Mouse (Mus musculus) neural tube, embryonic 11.5 days (tissue): Measurements from ENCODE around the gene Lin52. TPM values are rescaled to one million over a fixed set of nuclear protein-coding genes. Genes with fewer than 3 reads are reported as not detected.
A peak's percentile ranks its signal among the peaks of the same experiment; 100 is the strongest.
"Not testable (repeated sequence)": the region's sequence is repeated elsewhere in the genome, so short reads cannot be mapped to it uniquely, and the experiment has no call there.

Source experiments
- ATAC-seq: fragments of 200-750 bp; cut with Nextera tagmentation; 2 replicates; pipeline ENCODE4 v1.8.0; 2017; ENCODE audit warnings: moderate number of reproducible peaks, mild to moderate bottlenecking, moderate TSS enrichment, moderate library complexity; ENCODE audit not compliant: insufficient read depth, low FRiP score, low TSS enrichment
- DNase-seq: peaks from one replicate; pipeline ENCODE4 v3.0.0-alpha.2; 2015; ENCODE audit warnings: low spot score
- H3K27ac ChIP-seq: fragments of 300-500 bp; sonication (generic); 2 replicates; pipeline ENCODE4 v1.5.1; 2014; ENCODE audit warnings: low read depth, mild to moderate bottlenecking, low read length
- H3K27me3 ChIP-seq: fragments of 300-500 bp; sonication (generic); 2 replicates; pipeline ENCODE4 v1.6.1; 2014; ENCODE audit warnings: mild to moderate bottlenecking, low read length, mixed read lengths; ENCODE audit not compliant: control insufficient read depth, insufficient read depth
- H3K36me3 ChIP-seq: fragments of 300-500 bp; sonication (generic); 2 replicates; pipeline ENCODE4 v1.6.1; 2014; ENCODE audit warnings: mild to moderate bottlenecking, low read length, moderate library complexity, mixed read lengths; ENCODE audit not compliant: control insufficient read depth, insufficient read depth
- H3K4me1 ChIP-seq: fragments of 300-500 bp; sonication (generic); 2 replicates; pipeline ENCODE4 v1.6.1; 2014; ENCODE audit warnings: low read length, mixed read lengths; ENCODE audit not compliant: control insufficient read depth, insufficient read depth
- H3K4me2 ChIP-seq: fragments of 300-500 bp; sonication (generic); 2 replicates; pipeline ENCODE4 v1.6.1; 2014; ENCODE audit warnings: low read depth, mild to moderate bottlenecking, moderate library complexity
- H3K4me3 ChIP-seq: fragments of 300-500 bp; sonication (generic); 2 replicates; pipeline ENCODE4 v1.5.1; 2014; ENCODE audit warnings: low read depth, low read length
- H3K9ac ChIP-seq: fragments of 300-500 bp; sonication (generic); 2 replicates; pipeline ENCODE4 v1.6.1; 2014; ENCODE audit warnings: mild to moderate bottlenecking, low read length
- H3K9me3 ChIP-seq: fragments of 300-500 bp; sonication (generic); 2 replicates; pipeline ENCODE4 v1.6.1; 2016; ENCODE audit warnings: low read length; ENCODE audit not compliant: control insufficient read depth
- WGBS: fragments of 180-500 bp; shearing (Covaris S2); extraction: QIAGEN DNeasy Blood & Tissue Kit; methylation state at CpG from one replicate; pipeline ENCODE4 v1.1.7; 2014; 5-methylcytosine and 5-hydroxymethylcytosine counted together
- polyA plus RNA-seq: library from polyadenylated mRNA; unstranded; fragments of >200 nt; fragmentation: Nextera tagmentation; extraction: Ambion mirVana; gene quantifications from 2 replicates; pipeline ENCODE4 v1.2.1, GENCODE M21; 2014

The Lin52 gene
- polyA plus RNA-seq, 1 experiment from 2014 or later, result 33.7 TPM

GRCm38 (mm10) chr12:84523728-84524127 is 72.5 kb downstream of the Lin52 start:
- DNase-seq (no peak), ATAC-seq (no peak)
- 72% methylated on average over 3 of the region's 3 CpGs for WGBS
- Histone ChIP-seq H3K4me1 (no peaks in the 10 kb centered on the region), H3K36me3 (no peaks in the 10 kb centered on the region), H3K4me3 (no peak overlapping the region), H3K27ac (no peak overlapping the region), H3K9ac (no peak overlapping the region), H3K27me3 (no peaks in the 10 kb centered on the region), H3K9me3 (no peaks in the 10 kb centered on the region), H3K4me2 (no peak overlapping the region)

GRCm38 (mm10) chr12:84524147-84525050 is 73.2 kb downstream of the Lin52 start:
- no peaks in the 10 kb centered on the region for H3K4me1 ChIP-seq
- ATAC-seq, result no peak
- 68% methylated on average over 11 of the region's 11 CpGs for WGBS
- no peak overlapping the region for H3K4me2 ChIP-seq
- H3K27me3 ChIP-seq, result no peaks in the 10 kb centered on the region
- no peak overlapping the region for H3K4me3 ChIP-seq
- no peaks in the 10 kb centered on the region for H3K9me3 ChIP-seq
- H3K9ac ChIP-seq, result no peak overlapping the region
- DNase-seq, result no peak
- no peaks in the 10 kb centered on the region for H3K36me3 ChIP-seq
- H3K27ac ChIP-seq, result no peak overlapping the region

- no peak overlapping the region for H3K4me2 ChIP-seq
- H3K27ac ChIP-seq, result no peak overlapping the region
- ATAC-seq, result no peak
- no peaks in the 10 kb centered on the region for H3K4me1 ChIP-seq
- H3K27me3 ChIP-seq, result no peaks in the 10 kb centered on the region
- no peak for DNase-seq
- 89% methylated on average over 12 of the region's 12 CpGs for WGBS
- H3K9me3 ChIP-seq, result no peaks in the 10 kb centered on the region
- H3K36me3 ChIP-seq, result no peaks in the 10 kb centered on the region
- no peak overlapping the region for H3K4me3 ChIP-seq
- H3K9ac ChIP-seq, result no peak overlapping the region
Observed at GRCm38 (mm10) chr12:84525422-84525821, 74.2 kb downstream of the Lin52 start.

- H3K4me1 ChIP-seq, result peaks cover 9% of the 10 kb centered on the region
- H3K9me3 ChIP-seq, result no peaks in the 10 kb centered on the region
- DNase-seq (no peak), ATAC-seq (no peak)
- no peak overlapping the region for H3K4me2 ChIP-seq
- no peaks in the 10 kb centered on the region for H3K36me3 ChIP-seq
- H3K27ac ChIP-seq, result no peak overlapping the region
- no peak overlapping the region for H3K9ac ChIP-seq
- 91% methylated on average over 5 of the region's 5 CpGs for WGBS
- H3K4me3 ChIP-seq, result no peak overlapping the region
- no peaks in the 10 kb centered on the region for H3K27me3 ChIP-seq
Observed at GRCm38 (mm10) chr12:84530426-84530825, 79.2 kb downstream of the Lin52 start.

GRCm38 (mm10) chr12:84531906-84532829 is 80.9 kb downstream of the Lin52 start:
- 42% methylated on average over 13 of the region's 13 CpGs for WGBS
- no peaks in the 10 kb centered on the region for H3K27me3 ChIP-seq
- no peak overlapping the region for H3K4me3 ChIP-seq

GRCm38 (mm10) chr12:84532830-84533199 is 81.6 kb downstream of the Lin52 start:
- no peaks in the 10 kb centered on the region for H3K27me3 ChIP-seq
- 73% methylated on average over 8 of the region's 8 CpGs for WGBS
- no peaks in the 10 kb centered on the region for H3K9me3 ChIP-seq
- H3K4me1 ChIP-seq, result peaks cover 9% of the 10 kb centered on the region
- H3K36me3 ChIP-seq, result no peaks in the 10 kb centered on the region
- no peak overlapping the region for H3K4me2 ChIP-seq
- H3K27ac ChIP-seq, result no peak overlapping the region
- ATAC-seq (0 out of 2 replicates have a peak, but pooled peaks have one; percentile 31), DNase-seq (no peak)
- H3K9ac ChIP-seq, result no peak overlapping the region
- no peak overlapping the region for H3K4me3 ChIP-seq

More at GRCm38 (mm10) chr12:84531906-84532829, 80.9 kb downstream of the Lin52 start:
- H3K9ac ChIP-seq, result no peak overlapping the region
- H3K27ac ChIP-seq, result no peak overlapping the region
- DNase-seq (peak; percentile 44), ATAC-seq (peak; percentile 74)
- H3K4me2 ChIP-seq, result no peak overlapping the region
- H3K4me1 ChIP-seq, result peaks cover 9% of the 10 kb centered on the region
- no peaks in the 10 kb centered on the region for H3K9me3 ChIP-seq
- no peaks in the 10 kb centered on the region for H3K36me3 ChIP-seq

GRCm38 (mm10) chr12:84533706-84534486 is 82.7 kb downstream of the Lin52 start:
- ATAC-seq, result no peak
- WGBS, result 70% methylated on average over 7 of the region's 7 CpGs
- no peak overlapping the region for H3K27ac ChIP-seq

GRCm38 (mm10) chr12:84539537-84539936 is 88.3 kb downstream of the Lin52 start:
- WGBS, result 89% methylated on average over 3 of the region's 3 CpGs
- H3K27ac ChIP-seq, H3K36me3 ChIP-seq, H3K9me3 ChIP-seq, H3K4me1 ChIP-seq, DNase-seq, ATAC-seq, H3K27me3 ChIP-seq, H3K9ac ChIP-seq, H3K4me3 ChIP-seq, H3K4me2 ChIP-seq: not testable (repeated sequence)

More at GRCm38 (mm10) chr12:84533706-84534486, 82.7 kb downstream of the Lin52 start:
- Histone ChIP-seq H3K9me3 (no peaks in the 10 kb centered on the region), H3K4me2 (no peak overlapping the region), H3K4me1 (peaks cover 9% of the 10 kb centered on the region), H3K27me3 (no peaks in the 10 kb centered on the region), H3K4me3 (no peak overlapping the region), H3K36me3 (no peaks in the 10 kb centered on the region), H3K9ac (no peak overlapping the region)
- no peak for DNase-seq
